Mouse (Mus musculus): Measurements from ENCODE around the gene Pir. TPM values are rescaled to one million over a fixed set of nuclear protein-coding genes. Genes with fewer than 3 reads are reported as not detected.

The Pir gene
- polyA plus RNA-seq, 1 experiment: 7.0 TPM

GRCm38 (mm10) chrX:164330766-164331165 is 61.6 kb downstream of the Pir start:
- no peak for DNase-seq (ENCODE audit: extremely low spot score in 1 of 2, low spot score in 1 of 2)

DNA sequence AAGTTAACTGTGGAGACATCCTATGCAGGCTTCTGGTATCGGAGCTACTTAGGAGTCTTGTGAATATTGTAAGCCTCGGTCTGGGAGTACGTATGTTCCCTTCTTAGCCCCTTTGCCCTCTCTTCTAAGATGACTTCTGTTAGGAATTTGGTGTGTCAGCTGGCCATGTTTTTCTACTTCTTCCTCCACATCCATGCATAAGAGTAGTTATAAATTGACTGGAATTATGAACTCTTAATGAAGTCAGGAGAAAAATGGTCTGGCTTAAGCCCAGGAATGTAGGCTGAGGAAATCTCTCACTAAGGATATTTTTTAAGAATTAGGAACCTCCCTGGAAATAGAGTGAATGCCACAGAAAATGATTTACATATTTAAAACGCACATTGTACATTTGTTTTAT is 69.4 kb downstream of the Pir start:
- DNase-seq (ENCODE audit: extremely low spot score in 1 of 2, low spot score in 1 of 2): no peak

DNA sequence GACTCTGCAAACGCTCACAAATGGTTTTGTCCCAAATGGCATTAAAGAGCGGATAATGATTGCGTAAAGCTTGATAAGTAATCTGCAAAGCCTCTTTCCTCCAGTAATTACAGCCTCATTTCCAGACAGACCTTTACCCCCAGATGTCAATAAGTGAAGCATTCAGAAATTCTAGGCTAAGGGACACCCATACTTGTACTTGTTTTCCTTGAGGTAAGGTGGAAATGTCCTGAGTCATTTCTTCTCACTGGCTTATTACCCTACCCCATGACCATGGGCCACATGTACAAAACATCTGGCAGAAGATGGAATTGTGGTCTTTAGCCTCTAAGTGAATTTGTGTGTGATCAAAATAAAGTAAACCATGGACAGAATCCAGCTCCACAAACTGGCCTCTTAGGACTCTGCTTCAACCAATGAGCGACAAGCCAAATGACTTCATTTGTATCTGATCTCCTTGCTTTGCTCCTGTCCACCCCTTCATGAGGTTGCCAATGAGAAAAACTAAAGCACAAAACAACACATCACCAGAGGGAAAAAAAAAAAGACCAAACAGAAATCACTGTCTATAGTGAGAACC is 76.3 kb downstream of the Pir start:
- no peak for DNase-seq (ENCODE audit: extremely low spot score in 1 of 2, low spot score in 1 of 2)

DNA sequence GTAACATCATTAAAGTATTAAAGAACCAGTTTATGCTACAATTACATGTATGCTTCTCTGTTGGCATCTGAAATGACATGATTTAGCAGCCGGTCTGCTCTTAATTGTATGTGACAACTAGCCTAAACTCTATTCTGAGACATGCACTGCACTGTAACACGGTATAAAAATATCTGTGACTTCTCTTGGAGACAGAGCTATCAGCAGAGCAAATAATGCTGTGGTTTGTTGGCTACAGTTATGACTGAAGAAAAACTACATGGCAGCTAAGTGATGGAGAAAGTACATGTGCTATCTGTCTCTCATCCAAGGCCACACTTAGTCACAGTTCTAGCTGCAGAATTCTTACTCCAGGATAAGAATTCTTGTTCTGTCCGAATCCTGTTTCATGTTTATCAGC is 79.8 kb downstream of the Pir start:
- DNase-seq (ENCODE audit: extremely low spot score in 1 of 2, low spot score in 1 of 2): no peak

DNA sequence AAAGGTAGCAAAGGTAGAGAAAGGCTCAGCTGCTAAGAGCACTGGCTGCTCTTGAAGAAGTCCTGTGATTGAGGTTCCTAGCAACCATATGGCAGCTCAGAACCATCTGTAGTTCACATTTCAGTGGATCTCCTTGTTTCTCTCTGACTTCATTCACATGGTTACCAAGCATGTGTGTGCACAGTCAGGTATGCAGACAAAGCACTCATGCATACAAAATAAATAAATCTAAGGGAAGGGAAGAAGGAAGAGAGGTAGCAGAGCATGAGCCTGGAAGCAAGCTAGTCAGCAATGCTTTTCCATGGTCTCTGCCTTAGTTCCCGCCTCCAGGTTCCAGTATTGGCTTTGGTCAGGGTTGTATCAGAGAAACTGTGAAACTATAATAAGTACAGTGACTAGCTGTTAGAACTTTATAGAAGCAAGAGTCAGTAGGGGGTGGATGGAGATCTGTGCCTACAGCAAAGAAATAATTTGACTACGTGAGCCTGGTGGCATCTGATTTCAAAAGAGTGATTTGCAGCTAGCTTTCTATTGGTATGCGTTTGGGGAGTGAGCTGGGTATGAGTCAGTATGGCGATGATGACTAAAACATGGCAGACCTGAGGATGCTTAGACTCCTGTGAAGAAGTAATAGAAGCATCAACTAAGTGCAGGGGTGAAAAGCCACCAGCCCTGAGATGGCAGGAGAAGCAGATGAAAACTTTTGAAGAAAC is 96.1 kb downstream of the Pir start:
- no peak for DNase-seq (ENCODE audit: extremely low spot score in 1 of 2, low spot score in 1 of 2)

DNA sequence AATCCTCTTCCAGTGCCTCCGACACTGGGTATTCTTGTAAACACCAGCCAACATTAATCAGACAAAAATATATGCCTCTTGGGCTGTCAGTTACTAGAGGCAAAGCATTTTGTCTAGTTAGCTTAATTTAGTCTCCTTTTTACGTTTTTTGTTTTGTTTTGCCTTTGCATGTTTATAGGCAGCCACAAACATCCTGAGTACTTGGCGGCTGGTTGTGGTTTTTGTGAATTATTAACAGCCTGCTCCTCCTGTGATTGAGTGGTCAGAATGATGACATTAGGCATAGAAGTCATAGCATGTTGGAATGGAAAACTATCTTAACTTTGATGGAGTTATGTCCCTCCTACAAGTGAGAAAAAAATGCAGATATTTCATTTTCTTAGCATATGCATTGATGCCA is 101.4 kb downstream of the Pir start:
- no peak for DNase-seq (ENCODE audit: extremely low spot score in 1 of 2, low spot score in 1 of 2)

DNA sequence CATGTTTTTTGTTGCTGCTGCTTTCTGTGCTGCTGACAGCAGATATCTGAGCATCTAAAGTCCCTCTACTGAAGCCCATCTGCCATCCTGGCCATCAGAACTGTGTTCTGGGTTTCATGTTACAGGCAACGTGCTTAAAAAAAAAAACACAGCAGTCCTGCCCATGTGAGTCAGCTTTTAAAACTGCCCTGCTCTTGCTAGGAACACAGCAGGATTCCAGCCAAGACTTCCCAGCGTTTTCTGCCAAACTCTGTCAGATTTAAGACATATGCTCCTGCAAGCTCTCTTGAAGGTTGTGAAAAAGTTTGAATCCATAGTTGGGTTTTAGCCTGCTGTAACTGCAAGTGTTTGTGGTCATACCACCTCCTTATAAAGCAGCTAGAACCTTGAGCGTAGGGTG is 103.9 kb downstream of the Pir start, which contains the start of gene Vegfd:
Gene Vegfd, plus strand, starts transcription at position 298 of the 400 bp plus-strand sequence.
- DNase-seq (ENCODE audit: extremely low spot score in 1 of 2, low spot score in 1 of 2): peak; percentile 28 to 57

- no peak for DNase-seq (ENCODE audit: extremely low spot score in 1 of 2, low spot score in 1 of 2)
Observed at GRCm38 (mm10) chrX:164374586-164374985, 105.4 kb downstream of the Pir start.

DNA sequence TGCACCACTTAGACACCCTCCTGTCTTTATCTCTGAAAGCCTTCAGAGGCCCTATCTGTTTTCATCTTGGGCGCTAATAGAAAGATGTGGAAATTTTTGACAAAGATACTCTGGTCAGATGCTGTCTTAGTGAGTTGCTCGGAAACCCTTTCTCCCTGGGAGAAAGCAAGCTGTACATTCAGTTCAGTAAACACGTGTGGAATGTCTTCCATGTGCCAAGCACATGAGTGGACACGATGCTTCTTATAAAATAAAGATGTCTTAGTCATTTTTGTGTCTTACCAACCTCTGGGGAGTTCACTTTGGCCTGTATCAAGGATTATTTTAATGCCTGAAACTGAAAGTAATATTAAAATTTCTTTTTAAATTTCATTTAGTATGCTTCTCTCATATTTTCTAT is 110.5 kb downstream of the Pir start:
- no peak for DNase-seq (ENCODE audit: extremely low spot score in 1 of 2, low spot score in 1 of 2)

DNA sequence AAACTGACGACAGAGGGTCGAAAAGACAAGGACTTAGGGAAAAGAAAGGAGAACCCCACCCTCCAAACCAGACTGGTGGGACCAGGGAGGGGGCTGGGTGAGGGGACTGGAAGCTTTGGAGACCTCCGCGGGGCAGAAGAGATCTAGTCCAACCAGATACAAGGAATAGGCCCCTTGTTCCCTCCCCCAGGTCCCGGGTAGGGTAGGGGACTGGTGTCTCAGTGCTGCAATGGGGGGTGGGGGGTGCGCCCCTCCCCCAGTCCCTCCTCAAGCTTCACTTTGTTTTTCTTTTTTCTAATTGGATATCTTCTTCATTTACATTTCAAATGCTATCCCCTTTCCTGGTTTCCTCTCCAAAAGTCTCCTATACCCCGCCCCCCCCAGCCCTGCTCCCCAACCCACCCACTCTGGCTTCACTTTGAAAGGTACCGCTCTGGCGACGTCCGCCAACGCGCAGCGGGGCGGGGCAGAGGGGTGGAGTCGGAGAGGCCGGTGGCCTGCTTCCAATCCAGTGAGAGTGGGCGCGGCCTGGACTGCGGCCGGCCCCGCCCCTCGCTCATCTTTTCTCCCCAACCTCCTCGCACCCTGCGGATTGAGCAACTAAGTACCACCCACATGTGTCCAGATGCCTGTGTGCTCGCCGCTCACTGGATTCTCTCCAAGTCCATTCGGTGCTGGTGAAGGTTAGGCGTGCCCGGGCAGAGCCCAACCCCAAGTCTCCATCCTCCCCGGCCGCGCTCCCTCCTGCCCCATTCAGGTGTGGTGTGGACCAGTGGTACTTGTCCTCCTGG is 112.6 kb downstream of the Pir start:
- peak; percentile 27 to 65 for DNase-seq (ENCODE audit: extremely low spot score in 1 of 2, low spot score in 1 of 2)

DNA sequence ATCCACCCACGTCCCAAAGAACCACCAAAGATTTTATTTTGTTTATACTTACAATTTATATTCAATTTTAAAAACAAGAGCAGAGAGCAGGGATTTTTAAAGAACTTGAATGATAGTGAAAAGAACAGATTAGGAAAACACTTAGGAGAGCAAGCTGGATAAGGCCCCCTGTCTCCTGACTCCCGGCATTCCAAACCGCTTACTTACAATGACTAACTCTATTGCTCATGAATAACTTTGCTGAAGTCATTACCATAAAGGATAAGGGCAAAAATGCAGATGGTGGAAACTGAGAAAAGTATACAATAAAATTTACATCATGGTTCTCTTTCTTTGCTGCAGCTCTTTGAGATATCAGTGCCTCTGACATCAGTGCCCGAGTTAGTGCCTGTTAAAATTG is 124.9 kb downstream of the Pir start:
- DNase-seq (ENCODE audit: extremely low spot score in 1 of 2, low spot score in 1 of 2): no peak

DNA sequence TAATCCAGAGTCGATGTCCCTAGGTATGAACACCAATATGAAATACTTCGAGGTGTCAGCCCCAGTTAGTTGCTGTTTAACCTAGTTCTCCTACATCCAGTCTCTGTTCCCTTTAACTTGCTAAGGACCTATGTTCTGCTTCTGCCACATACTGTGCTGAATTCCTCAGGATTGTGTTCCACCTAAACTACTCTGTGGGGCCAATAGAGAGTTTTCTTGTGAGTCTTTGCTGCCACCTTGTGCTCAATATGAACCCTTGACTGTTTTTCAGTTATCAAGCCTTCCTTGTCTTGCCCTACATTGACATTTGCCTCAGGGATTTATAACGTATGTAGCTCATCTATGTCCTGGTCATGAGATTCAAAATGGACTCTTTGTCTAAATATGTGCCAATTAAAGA is 129.3 kb downstream of the Pir start:
- peak in 1 of 2 experiments; percentile 50 for DNase-seq (ENCODE audit: extremely low spot score in 1 of 2, low spot score in 1 of 2)

DNA sequence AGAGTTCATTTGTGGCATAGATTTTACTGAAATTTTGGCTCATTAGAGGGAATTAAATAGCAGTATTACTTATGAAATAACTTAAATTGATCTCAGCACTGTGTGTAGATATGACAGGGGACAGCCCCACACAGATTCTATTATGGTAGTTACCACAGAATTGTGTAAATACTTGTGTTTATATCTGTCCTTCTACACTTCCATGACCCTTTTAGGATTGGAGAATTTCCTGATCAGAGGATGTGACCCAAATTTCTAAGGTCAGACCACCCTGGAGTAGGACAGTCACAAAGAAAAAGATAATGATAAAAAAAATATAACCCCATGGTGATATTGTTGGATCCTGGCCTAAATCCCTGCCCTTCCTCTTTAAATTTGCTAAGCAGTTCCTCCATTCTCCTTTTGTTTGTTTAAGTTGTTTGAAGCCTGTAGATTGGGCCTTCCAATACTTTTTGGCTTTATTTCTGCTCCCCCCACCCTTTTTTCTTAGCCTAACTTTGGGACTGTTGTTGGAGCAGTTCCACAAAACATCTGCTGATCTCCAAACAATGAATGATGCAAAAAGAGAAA is 136.0 kb downstream of the Pir start:
- no peak for DNase-seq (ENCODE audit: extremely low spot score in 1 of 2, low spot score in 1 of 2)

- no peak for DNase-seq (ENCODE audit: extremely low spot score in 1 of 2, low spot score in 1 of 2)
Observed at GRCm38 (mm10) chrX:164406133-164407022, 137.2 kb downstream of the Pir start.

DNA sequence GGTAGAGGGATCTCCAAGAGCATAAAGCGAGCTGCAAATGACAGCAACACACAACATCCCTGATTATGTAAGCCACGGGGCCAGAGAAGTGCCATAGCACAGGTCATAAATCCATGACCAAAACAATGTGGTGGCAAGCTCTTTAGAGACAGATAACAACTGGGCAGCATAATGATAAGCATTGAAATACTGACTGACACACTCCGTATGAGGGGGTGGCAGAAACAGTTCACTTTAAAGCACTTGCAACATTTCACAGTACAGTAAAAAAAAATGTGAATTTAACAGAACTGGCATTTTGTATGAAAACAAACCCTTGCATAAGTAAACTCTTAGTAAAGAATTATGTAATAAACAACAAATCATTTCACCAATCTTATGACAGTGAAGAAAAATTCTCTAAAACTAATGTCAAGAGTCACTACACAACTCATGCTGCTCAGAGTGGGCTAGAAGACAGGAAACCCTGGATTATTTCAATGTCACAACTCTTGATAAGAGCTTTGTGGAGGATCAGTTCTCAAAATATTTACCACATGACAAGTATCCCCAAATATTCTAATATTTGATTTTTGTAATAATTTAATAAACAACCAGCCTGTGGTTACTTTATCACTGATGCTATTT is 139.2 kb downstream of the Pir start:
- DNase-seq (ENCODE audit: extremely low spot score in 1 of 2, low spot score in 1 of 2): no peak

- no peak for DNase-seq (ENCODE audit: extremely low spot score in 1 of 2, low spot score in 1 of 2)
Observed at GRCm38 (mm10) chrX:164410562-164410961, 141.4 kb downstream of the Pir start.

- DNase-seq (ENCODE audit: extremely low spot score in 1 of 2, low spot score in 1 of 2): no peak
Observed at GRCm38 (mm10) chrX:164416803-164417202, 147.6 kb downstream of the Pir start.

- peak; percentile 26 to 48 for DNase-seq (ENCODE audit: extremely low spot score in 1 of 2, low spot score in 1 of 2)
Observed at GRCm38 (mm10) chrX:164418008-164418407, 148.8 kb downstream of the Pir start.

DNA sequence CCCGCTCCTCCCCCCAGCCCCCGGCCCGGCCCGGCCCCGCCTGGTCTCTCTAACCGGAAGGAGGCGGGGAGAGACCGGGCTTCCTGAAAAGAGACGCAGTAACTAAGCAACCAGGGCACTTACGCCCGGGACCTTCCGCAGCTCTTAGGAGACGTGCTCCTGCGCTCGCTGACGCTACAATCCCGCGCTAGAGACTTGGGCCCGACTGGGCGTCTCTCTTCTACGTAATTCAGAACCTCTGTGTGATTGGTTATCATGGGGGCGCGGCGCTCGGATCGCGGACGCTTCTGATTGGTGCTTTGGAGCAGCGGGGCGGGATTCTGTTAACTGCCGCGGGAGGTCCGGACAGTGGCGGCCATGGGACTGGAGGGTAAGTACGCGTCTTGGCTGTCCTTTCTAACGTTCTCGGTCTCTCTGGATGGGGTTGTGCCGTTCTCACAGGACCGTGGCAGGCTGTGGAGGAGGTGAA is 150.3 kb downstream of the Pir start, which contains the start of gene Piga:
Gene Piga, plus strand, starts transcription at position 317 of the 469 bp plus-strand sequence.
- DNase-seq (ENCODE audit: extremely low spot score in 1 of 2, low spot score in 1 of 2): peak; percentile 93 to 94

- DNase-seq (ENCODE audit: extremely low spot score in 1 of 2, low spot score in 1 of 2): no peak
Observed at GRCm38 (mm10) chrX:164419955-164420354, 150.8 kb downstream of the Pir start.

Data from frontal cortex, adult 2 months (tissue).